Mouse (Mus musculus) 3134 (cell line): ENCODE data around the gene Baz2b.

Source experiments
- DNase-seq: peaks from one replicate; pipeline ENCODE4 v3.0.0-alpha.2; 2011; ENCODE audit warnings: low spot score; ENCODE audit not compliant: insufficient read length; ENCODE audit errors: extremely low read depth

Baz2b gene

DNA sequence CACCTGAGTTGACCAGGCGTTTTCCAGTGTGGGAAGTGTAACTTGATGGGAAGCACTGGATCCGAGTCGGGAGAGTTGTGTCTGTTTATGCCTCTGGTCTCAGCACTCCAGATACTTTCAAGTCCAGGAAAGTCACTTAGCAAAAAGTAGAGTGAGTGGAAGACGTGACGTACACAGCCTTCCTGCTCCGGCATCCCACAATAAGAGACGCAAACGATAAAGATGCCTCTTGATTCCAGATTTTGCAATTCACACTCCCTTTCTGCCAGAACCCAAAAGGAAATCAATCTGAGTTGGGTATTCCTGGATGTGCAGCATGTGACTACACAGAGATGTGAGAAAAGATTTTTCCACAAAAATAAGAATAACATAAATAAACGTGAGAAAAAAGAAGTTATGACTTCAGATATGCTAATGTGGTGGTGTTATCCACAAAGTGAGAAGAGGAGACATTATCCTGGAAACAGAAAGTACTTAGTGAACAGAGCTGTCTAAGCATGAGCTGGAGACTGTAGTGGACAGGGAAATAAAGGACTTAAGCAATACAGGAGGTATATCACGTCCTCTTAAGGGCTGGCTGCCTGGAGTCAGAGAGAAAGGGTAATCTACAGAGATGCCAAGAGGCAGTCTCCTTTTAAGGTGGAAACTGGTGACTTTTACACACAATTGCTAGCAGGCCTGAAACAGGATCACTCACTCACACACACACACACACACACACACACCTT, 154.7 kb downstream of the Baz2b start:
- DNase-seq: no peak

DNA sequence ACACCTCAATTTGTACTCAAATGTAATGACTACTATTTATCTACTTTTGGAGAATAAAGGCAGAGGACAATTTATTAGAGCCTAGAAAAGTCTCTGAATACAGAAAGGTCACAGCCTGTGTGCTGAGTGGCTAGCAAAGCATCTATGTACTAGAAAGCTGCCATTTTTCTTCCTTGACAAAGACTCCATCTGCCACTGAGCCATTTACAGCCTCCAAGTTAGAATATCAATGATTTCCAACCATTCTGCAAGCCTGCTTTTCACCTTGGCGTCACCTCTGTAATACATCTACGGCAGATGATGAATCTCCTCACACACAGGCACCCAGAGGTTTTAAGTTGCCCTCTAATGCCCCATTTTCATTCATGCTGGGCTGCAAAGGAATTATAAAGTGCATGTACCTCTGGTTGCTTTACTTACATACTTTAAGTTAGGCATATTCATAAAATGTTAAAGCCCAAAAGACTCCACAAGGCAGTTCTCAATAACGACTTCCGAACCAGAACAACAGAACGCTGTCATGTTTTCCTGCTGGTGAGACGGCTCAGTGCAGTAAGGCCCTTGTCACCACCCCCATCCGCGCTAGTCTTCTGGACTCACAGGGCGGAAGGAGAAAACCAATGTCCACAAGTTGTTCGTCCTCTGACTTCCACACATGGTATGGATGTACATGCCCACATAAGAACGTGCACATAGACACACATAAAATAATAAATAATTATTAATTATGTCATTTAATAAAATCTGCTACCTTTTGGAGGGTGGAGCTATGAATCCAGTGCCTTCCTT, 156.2 kb downstream of the Baz2b start:
- DNase-seq: no peak

- DNase-seq: no peak
Measured at GRCm38 (mm10) chr2:60050667-60051460, 158.8 kb downstream of the Baz2b start.

GRCm38 (mm10) chr2:60049889-60050288, 159.8 kb downstream of the Baz2b start:
- DNase-seq: no peak

DNA sequence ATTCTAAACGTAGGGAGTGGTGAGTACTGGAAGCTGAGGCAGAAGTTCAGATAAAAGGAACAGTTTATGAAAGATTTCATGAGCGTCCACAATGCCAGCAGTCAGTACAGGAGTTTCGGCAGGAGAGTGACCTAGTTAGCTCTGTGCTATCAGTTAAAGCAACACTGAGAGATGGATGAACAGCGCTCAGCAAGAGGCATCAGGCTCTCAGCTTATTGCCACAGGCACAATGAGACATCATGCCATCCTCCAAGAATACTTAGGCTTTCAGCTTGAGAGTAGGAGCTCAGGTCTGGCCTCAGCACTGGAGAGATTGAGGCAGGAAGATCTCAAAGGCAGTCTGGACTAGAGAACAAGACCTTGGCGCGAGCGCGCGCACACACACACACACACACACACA, 160.3 kb downstream of the Baz2b start:
- DNase-seq: no peak

DNA sequence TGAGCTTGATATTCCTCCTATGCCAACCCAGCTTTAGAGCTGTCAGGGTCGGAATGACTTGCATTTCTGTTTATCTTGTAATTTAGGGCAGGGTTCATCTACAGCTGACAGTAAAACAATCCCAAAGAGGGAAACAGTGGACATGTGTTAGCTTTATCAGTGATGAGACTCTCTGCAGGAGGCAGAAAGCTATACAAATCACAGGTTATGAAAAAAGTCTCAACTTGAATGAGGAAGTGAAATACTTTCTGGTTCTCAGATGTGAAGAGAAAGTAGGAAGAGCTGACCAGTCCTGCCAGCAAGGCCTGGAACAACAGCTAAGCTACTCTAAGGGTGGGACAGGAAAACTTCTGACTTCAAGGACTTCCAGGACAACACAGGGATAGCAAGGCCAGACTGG, 163.6 kb downstream of the Baz2b start:
- DNase-seq: no peak

GRCm38 (mm10) chr2:60044988-60045387, 164.7 kb downstream of the Baz2b start:
- no peak for DNase-seq

- no peak for DNase-seq
Measured at GRCm38 (mm10) chr2:60044540-60044939, 165.1 kb downstream of the Baz2b start.

GRCm38 (mm10) chr2:60042699-60043098, 166.9 kb downstream of the Baz2b start:
- DNase-seq: no peak

DNA sequence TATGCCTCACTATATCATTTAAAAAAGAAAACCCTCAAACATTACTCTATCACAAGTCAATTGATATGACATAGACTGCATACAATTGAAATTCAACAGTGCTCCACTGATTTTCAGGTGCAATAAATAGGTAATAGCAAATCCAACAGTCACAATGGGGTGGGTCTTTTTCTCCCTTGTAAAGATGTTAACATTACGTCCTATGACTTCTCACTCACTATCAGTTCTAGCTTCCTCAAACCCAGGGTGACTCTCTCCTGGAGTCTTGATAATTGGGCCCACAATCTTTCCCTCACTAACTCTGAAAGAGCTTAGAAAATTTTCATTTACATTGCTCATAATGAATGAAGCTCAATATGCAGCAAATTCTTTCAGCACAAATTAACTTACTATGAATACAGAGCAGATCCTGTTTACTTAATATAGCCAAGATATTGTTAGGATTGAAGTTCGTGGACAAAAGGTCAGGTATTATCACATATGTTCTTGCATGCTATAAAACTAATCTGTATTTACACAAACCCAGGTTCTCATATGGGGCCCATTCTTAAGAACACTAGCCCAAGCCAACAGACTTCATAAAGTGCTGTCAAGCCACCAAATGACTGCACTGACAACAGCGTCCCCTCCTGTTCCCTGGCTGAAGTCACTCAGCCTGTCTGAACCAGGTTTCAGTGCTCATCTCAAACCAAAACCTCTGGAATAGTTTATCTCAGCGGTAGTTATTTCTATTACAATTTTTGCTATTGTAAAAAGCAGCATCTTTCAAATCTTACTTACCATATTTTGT, 168.0 kb downstream of the Baz2b start:
- DNase-seq: no peak

- DNase-seq: no peak
Measured at GRCm38 (mm10) chr2:60040162-60040561, 169.5 kb downstream of the Baz2b start.

GRCm38 (mm10) chr2:60037011-60037551, 172.6 kb downstream of the Baz2b start:
- no peak for DNase-seq

- DNase-seq: no peak
Measured at GRCm38 (mm10) chr2:60036361-60036760, 173.3 kb downstream of the Baz2b start.

DNA sequence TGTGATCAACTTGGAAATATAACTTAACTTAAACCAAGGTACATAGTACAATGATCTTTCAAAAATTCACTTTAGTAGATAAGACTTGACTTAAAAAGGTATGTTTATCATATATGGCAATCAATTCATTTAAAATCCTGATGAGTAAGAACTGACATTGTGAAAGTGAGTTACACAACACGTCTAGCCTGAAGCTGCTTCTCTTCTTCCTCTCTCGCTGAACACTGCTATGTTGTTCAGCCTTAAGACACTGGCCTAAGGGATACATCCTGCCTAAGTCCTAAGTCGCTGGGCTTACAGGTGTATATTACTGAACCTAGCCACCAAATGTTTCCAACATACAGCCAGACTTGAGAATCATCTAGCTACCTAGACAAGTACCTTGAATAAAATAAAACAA, 178.6 kb downstream of the Baz2b start:
- no peak for DNase-seq

DNA sequence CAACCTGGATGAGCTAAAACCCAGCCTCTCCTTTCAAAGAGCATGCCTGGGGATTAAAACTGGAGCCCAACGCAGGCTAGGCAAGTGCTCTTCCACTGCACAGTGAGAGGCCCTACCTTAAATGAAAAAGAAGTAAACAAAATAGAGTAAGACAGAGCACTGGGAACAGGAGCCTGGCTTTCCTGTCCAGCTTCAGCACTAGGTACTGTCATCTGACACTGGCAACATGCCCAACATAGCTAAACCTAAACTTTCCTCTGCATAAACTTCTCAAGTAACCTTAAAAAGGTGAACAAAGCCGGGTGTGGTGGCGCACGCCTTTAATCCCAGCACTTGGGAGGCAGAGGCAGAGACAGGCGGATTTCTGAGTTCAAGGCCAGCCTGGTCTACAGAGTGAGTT, 180.6 kb downstream of the Baz2b start:
- DNase-seq: no peak

- DNase-seq: no peak
Measured at GRCm38 (mm10) chr2:60027166-60027565, 182.5 kb downstream of the Baz2b start.

DNA sequence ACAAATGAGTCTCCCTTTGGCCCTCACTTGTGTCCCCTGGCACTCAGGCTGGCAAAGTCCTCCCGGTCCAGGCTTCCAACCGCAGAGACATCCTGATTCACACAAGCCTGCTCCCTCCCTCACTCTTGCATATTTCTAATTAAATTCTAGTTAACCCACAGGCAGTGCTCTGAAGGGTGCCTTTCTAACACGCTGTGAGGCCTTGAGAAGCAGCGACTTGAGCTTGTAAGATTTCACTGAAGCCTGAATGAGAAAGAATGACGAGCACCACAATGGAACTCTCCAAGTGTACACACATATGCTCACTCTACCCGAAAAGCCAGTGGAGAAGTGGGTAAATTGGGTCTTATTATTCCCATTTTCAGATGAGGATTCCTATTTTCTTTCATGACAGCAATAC, 183.1 kb downstream of the Baz2b start:
- no peak for DNase-seq

DNA sequence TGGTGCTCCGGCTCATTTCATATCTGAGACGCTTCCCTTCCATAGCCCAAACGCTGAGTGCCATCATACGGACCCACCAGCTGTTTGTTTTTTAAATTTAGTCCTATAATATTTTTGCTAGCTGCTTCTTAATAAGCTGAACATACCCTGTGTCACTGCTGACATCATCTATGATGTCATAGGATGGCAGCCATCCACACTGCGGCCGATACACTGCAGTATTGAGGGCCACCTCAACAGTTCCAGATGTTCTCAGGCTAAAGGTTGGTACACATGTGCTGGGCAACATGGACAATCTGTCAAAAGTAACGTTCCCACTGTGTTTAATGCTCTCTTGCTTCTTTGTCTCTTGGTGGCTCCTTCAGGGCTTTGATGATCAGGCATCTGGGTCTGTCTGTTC, 185.9 kb downstream of the Baz2b start:
- DNase-seq: no peak

- DNase-seq: no peak
Measured at GRCm38 (mm10) chr2:60021556-60021955, 188.1 kb downstream of the Baz2b start.

DNA sequence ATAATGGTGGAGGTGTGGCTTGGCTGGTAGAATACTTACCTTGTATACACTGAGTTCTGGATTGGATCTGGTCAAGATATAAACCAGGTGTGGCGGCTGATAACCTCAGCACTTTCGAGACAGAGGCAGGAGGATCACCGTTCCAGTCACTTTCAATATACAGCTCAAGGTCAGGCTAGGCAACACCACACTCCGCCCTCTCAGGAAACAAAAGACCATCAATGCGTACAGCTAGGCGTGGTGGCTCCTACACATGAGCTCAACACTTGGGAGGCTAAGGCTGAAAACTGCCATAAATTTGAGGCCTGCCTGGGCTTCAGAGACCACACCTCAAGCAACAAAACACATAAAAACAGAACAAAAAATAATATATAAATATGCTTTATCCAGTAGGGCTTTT, 188.5 kb downstream of the Baz2b start:
- no peak for DNase-seq
